Mouse (Mus musculus): ENCODE measurements around the gene Plekha7. TPM values are rescaled to one million over a fixed set of nuclear protein-coding genes. Genes with fewer than 3 reads are reported as not detected.

Plekha7 gene
- 7.3 and 9.7 TPM in 2 replicates for polyA plus RNA-seq (2015; fragmentation: Nextera tagmentation; extraction: Ambion mirVana)

- Histone ChIP-seq H3K4me3 (peak within 1 kb of the TSS; percentile 63), H3K36me3 (no peaks in the 10 kb centered on the region), H3K4me2 (replicated peaks) (peak within 1 kb of the TSS; percentile 97), H3K9ac (peak within 1 kb of the TSS; percentile 65), H3K9me3 (no peaks in the 10 kb centered on the region), H3K4me1 (peaks cover 15% of the 10 kb centered on the region), H3K27me3 (peaks cover 41% of the 10 kb centered on the region), H3K27ac (no peak within 1 kb of the TSS)
- peak; percentile 60 for ATAC-seq (ENCODE audit: low FRiP score, low read depth)
- under 1% methylated on average over 65 of the region's 65 CpGs for WGBS
Measured at GRCm38 (mm10) chr7:116307871-116308631, at the start of gene Plekha7. Gene Plekha7, minus strand, starts transcription at chr7:116308376.

GRCm38 (mm10) chr7:116336226-116336625 lies 28.1 kb upstream of the Plekha7 start:
- Histone ChIP-seq H3K27me3 (no peaks in the 10 kb centered on the region), H3K4me2 (replicated peaks) (no peak overlapping the region), H3K9ac (no peak overlapping the region), H3K4me3 (no peak overlapping the region), H3K4me1 (peaks cover 17% of the 10 kb centered on the region), H3K27ac (no peak overlapping the region), H3K9me3 (no peaks in the 10 kb centered on the region), H3K36me3 (peaks cover 41% of the 10 kb centered on the region)
- WGBS = 53% methylated on average over 1 of the region's 1 CpGs
- ATAC-seq (ENCODE audit: low FRiP score, low read depth) = no peak

GRCm38 (mm10) chr7:116335133-116335532 lies 27.0 kb upstream of the Plekha7 start:
- Histone ChIP-seq H3K4me3 (peak overlapping the region; percentile 92), H3K27ac (no peak overlapping the region), H3K9me3 (no peaks in the 10 kb centered on the region), H3K4me2 (replicated peaks) (peak overlapping the region; percentile 73), H3K27me3 (no peaks in the 10 kb centered on the region), H3K4me1 (peaks cover 17% of the 10 kb centered on the region), H3K9ac (peak overlapping the region; percentile 98; the same call in 1 of the 2 replicates), H3K36me3 (peaks cover 43% of the 10 kb centered on the region)
- ATAC-seq (ENCODE audit: low FRiP score, low read depth) = no peak
- WGBS = 84% methylated on average over 6 of the region's 6 CpGs

GRCm38 (mm10) chr7:116334669-116335038 lies 26.5 kb upstream of the Plekha7 start:
- WGBS = 22% methylated on average over 8 of the region's 8 CpGs
- peaks cover 17% of the 10 kb centered on the region for H3K4me1 ChIP-seq
- H3K4me2 ChIP-seq (replicated peaks) = peak overlapping the region; percentile 73
- peaks cover 43% of the 10 kb centered on the region for H3K36me3 ChIP-seq
- peak overlapping the region; percentile 98 for H3K9ac ChIP-seq
- no peak overlapping the region for H3K27ac ChIP-seq
- H3K4me3 ChIP-seq = peak overlapping the region; percentile 92
- no peak for ATAC-seq (ENCODE audit: low FRiP score, low read depth)
- H3K9me3 ChIP-seq = no peaks in the 10 kb centered on the region
- H3K27me3 ChIP-seq = no peaks in the 10 kb centered on the region

GRCm38 (mm10) chr7:116333713-116334668 lies 25.8 kb upstream of the Plekha7 start, which contains the start of gene Rps13:
Gene Rps13, minus strand, starts transcription at chr7:116334195.
- Histone ChIP-seq H3K4me3 (peak within 1 kb of the TSS; percentile 92), H3K36me3 (peaks cover 43% of the 10 kb centered on the region), H3K27ac (peak within 1 kb of the TSS; percentile 80), H3K9me3 (no peaks in the 10 kb centered on the region), H3K27me3 (no peaks in the 10 kb centered on the region), H3K4me2 (replicated peaks) (peak within 1 kb of the TSS; percentile 73), H3K4me1 (peaks cover 17% of the 10 kb centered on the region), H3K9ac (peak within 1 kb of the TSS; percentile 98)
- under 1% methylated on average over 78 of the region's 78 CpGs for WGBS
- ATAC-seq (ENCODE audit: low FRiP score, low read depth) = peak; percentile 100

GRCm38 (mm10) chr7:116331246-116331645 lies 23.1 kb upstream of the Plekha7 start:
- Histone ChIP-seq H3K36me3 (peaks cover 46% of the 10 kb centered on the region), H3K9ac (no peak overlapping the region), H3K27me3 (no peaks in the 10 kb centered on the region), H3K4me3 (no peak overlapping the region), H3K4me2 (replicated peaks) (no peak overlapping the region), H3K9me3 (no peaks in the 10 kb centered on the region), H3K4me1 (peaks cover 17% of the 10 kb centered on the region), H3K27ac (no peak overlapping the region)
- no peak for ATAC-seq (ENCODE audit: low FRiP score, low read depth)
- WGBS = 93% methylated on average over 2 of the region's 2 CpGs

- Histone ChIP-seq H3K27me3 (no peaks in the 10 kb centered on the region), H3K36me3 (peaks cover 46% of the 10 kb centered on the region), H3K4me3 (no peak overlapping the region), H3K9ac (no peak overlapping the region), H3K9me3 (no peaks in the 10 kb centered on the region), H3K4me1 (peaks cover 14% of the 10 kb centered on the region), H3K4me2 (replicated peaks) (no peak overlapping the region), H3K27ac (no peak overlapping the region)
- 90% methylated on average over 4 of the region's 4 CpGs for WGBS
- no peak for ATAC-seq (ENCODE audit: low FRiP score, low read depth)
Measured at GRCm38 (mm10) chr7:116329858-116330257, 21.7 kb upstream of the Plekha7 start.

GRCm38 (mm10) chr7:116328777-116329176 lies 20.6 kb upstream of the Plekha7 start:
- peaks cover 46% of the 10 kb centered on the region for H3K36me3 ChIP-seq
- WGBS = 72% methylated on average over 7 of the region's 7 CpGs

GRCm38 (mm10) chr7:116327901-116328300 lies 19.7 kb upstream of the Plekha7 start:
- H3K27me3 ChIP-seq = no peaks in the 10 kb centered on the region
- H3K4me3 ChIP-seq = no peak overlapping the region
- H3K9ac ChIP-seq = no peak overlapping the region
- peaks cover 9% of the 10 kb centered on the region for H3K4me1 ChIP-seq
- ATAC-seq (ENCODE audit: low FRiP score, low read depth) = no peak
- 93% methylated on average over 5 of the region's 5 CpGs for WGBS
- H3K27ac ChIP-seq = no peak overlapping the region
- H3K9me3 ChIP-seq = no peaks in the 10 kb centered on the region
- H3K4me2 ChIP-seq (replicated peaks) = no peak overlapping the region
- H3K36me3 ChIP-seq = peaks cover 46% of the 10 kb centered on the region

More at GRCm38 (mm10) chr7:116328777-116329176, 20.6 kb upstream of the Plekha7 start:
- Histone ChIP-seq H3K9ac (no peak overlapping the region), H3K4me1 (peaks cover 12% of the 10 kb centered on the region), H3K4me3 (no peak overlapping the region), H3K4me2 (replicated peaks) (no peak overlapping the region), H3K27ac (no peak overlapping the region), H3K27me3 (no peaks in the 10 kb centered on the region), H3K9me3 (no peaks in the 10 kb centered on the region)
- no peak for ATAC-seq (ENCODE audit: low FRiP score, low read depth)

- Histone ChIP-seq H3K4me3 (no peak overlapping the region), H3K36me3 (0 out of 2 replicates have a peak, but pooled peaks cover 3% of the 10 kb centered on the region), H3K9me3 (no peaks in the 10 kb centered on the region), H3K9ac (no peak overlapping the region), H3K4me1 (no peaks in the 10 kb centered on the region), H3K27me3 (no peaks in the 10 kb centered on the region), H3K27ac (no peak overlapping the region), H3K4me2 (replicated peaks) (peak overlapping the region; percentile 30)
- 33% methylated on average over 10 of the region's 10 CpGs for whole genome bisulfite sequencing
- 0 out of 2 replicates have a peak, but pooled peaks have one; percentile 61 for ATAC-seq (ENCODE audit: low FRiP score, low read depth)
Measured at GRCm38 (mm10) chr7:116323331-116323964, 15.3 kb upstream of the Plekha7 start.

GRCm38 (mm10) chr7:116309456-116309855 lies 1.3 kb upstream of the Plekha7 start:
- H3K4me2 ChIP-seq (replicated peaks) = peak overlapping the region; percentile 27; the same call in 1 of the 2 replicates
- 27% methylated on average over 9 of the region's 9 CpGs for WGBS

More at GRCm38 (mm10) chr7:116309456-116309855, 1.3 kb upstream of the Plekha7 start:
- Histone ChIP-seq H3K36me3 (no peaks in the 10 kb centered on the region), H3K9me3 (no peaks in the 10 kb centered on the region), H3K9ac (no peak overlapping the region), H3K4me3 (no peak overlapping the region), H3K4me1 (peaks cover 15% of the 10 kb centered on the region), H3K27me3 (peaks cover 41% of the 10 kb centered on the region), H3K27ac (no peak overlapping the region)
- no peak for ATAC-seq (ENCODE audit: low FRiP score, low read depth)

All from limb, embryonic 13.5 days (tissue).